Mouse (Mus musculus): ENCODE results near the gene Uhrf2.
"Not testable (repeated sequence)": the region's sequence is repeated elsewhere in the genome, so short reads cannot be mapped to it uniquely, and the experiment has no call there.

The Uhrf2 gene

GRCm38 (mm10) chr19:30029894-30030635 lies at the start of gene Uhrf2:
Uhrf2 (plus strand) TSS chr19:30030513.
- peak; percentile 89 for DNase-seq (ENCODE audit: low spot score)

GRCm38 (mm10) chr19:29984208-29985005 lies 45.9 kb upstream of the Uhrf2 start:
- DNase-seq (ENCODE audit: low spot score) = no peak

- DNase-seq (ENCODE audit: low spot score) = no peak
Observed at GRCm38 (mm10) chr19:29986464-29987091, 43.7 kb upstream of the Uhrf2 start.

GRCm38 (mm10) chr19:30000406-30001365 lies 29.6 kb upstream of the Uhrf2 start:
- no peak for DNase-seq (ENCODE audit: low spot score)

- no peak for DNase-seq (ENCODE audit: low spot score)
Observed at GRCm38 (mm10) chr19:30001550-30001949, 28.8 kb upstream of the Uhrf2 start.

GRCm38 (mm10) chr19:30003621-30004020 lies 26.7 kb upstream of the Uhrf2 start, which contains the start of gene Trpd52l3:
Trpd52l3 (plus strand) TSS chr19:30003790.
- DNase-seq (ENCODE audit: low spot score) = no peak

GRCm38 (mm10) chr19:30006371-30006770 lies 23.9 kb upstream of the Uhrf2 start:
- no peak for DNase-seq (ENCODE audit: low spot score)

GRCm38 (mm10) chr19:30010520-30011296 lies 19.6 kb upstream of the Uhrf2 start:
- no peak for DNase-seq (ENCODE audit: low spot score)

- no peak for DNase-seq (ENCODE audit: low spot score)
Observed at GRCm38 (mm10) chr19:30014331-30014730, 16.0 kb upstream of the Uhrf2 start.

GRCm38 (mm10) chr19:30016156-30016555 lies 14.2 kb upstream of the Uhrf2 start:
- DNase-seq (ENCODE audit: low spot score) = peak; percentile 31

GRCm38 (mm10) chr19:30023419-30023818 lies 6.9 kb upstream of the Uhrf2 start:
- not testable (repeated sequence) for DNase-seq (ENCODE audit: low spot score)

- DNase-seq (ENCODE audit: low spot score) = no peak
Observed at GRCm38 (mm10) chr19:30029002-30029710, 1.2 kb upstream of the Uhrf2 start.

GRCm38 (mm10) chr19:30030636-30031467 lies 539 bp downstream of the Uhrf2 start:
- DNase-seq (ENCODE audit: low spot score) = peak; percentile 43

GRCm38 (mm10) chr19:30031468-30031931 lies 1.2 kb downstream of the Uhrf2 start:
- DNase-seq (ENCODE audit: low spot score) = peak; percentile 94

GRCm38 (mm10) chr19:30032206-30032605 lies 1.9 kb downstream of the Uhrf2 start:
- peak; percentile 26 for DNase-seq (ENCODE audit: low spot score)

GRCm38 (mm10) chr19:30035361-30035760 lies 5.0 kb downstream of the Uhrf2 start:
- DNase-seq (ENCODE audit: low spot score) = no peak

GRCm38 (mm10) chr19:30043691-30044090 lies 13.4 kb downstream of the Uhrf2 start:
- no peak for DNase-seq (ENCODE audit: low spot score)

- DNase-seq (ENCODE audit: low spot score) = no peak
Observed at GRCm38 (mm10) chr19:30044630-30045029, 14.3 kb downstream of the Uhrf2 start.

- no peak for DNase-seq (ENCODE audit: low spot score)
Observed at GRCm38 (mm10) chr19:30045857-30046256, 15.5 kb downstream of the Uhrf2 start.
